Mouse (Mus musculus) urinary bladder, adult 18-20 months (tissue): ENCODE measurements around the gene Ubap1l.

ENCODE experiments used
- DNase-seq, 2 experiments: peaks; one replicate each; pipeline ENCODE4 v3.0.0; 2022; ENCODE audit warnings: low spot score in 2 of 2, mixed read lengths in 2 of 2

Gene Ubap1l

GRCm38 (mm10) chr9:65410378-65410777 is 49.5 kb downstream of the Ubap1l start:
- no peak for DNase-seq

GRCm38 (mm10) chr9:65411326-65411725 is 50.5 kb downstream of the Ubap1l start:
- DNase-seq: no peak

- DNase-seq: no peak
Observed at GRCm38 (mm10) chr9:65417738-65418137, 56.9 kb downstream of the Ubap1l start.

- no peak for DNase-seq
Observed at GRCm38 (mm10) chr9:65419633-65420032, 58.8 kb downstream of the Ubap1l start.

GRCm38 (mm10) chr9:65422760-65423501 is 62.1 kb downstream of the Ubap1l start, which contains the start of gene Slc51b:
Slc51b (minus strand) TSS chr9:65422955.
- DNase-seq: no peak

GRCm38 (mm10) chr9:65424393-65424792 is 63.6 kb downstream of the Ubap1l start:
- no peak for DNase-seq

GRCm38 (mm10) chr9:65427511-65427910 is 66.7 kb downstream of the Ubap1l start:
- no peak for DNase-seq

- no peak for DNase-seq
Observed at GRCm38 (mm10) chr9:65428003-65428402, 67.2 kb downstream of the Ubap1l start.
